Mouse (Mus musculus) layer of hippocampus, postnatal 25 days (tissue): ENCODE results near the gene Slc22a28. TPM values are rescaled to one million over a fixed set of nuclear protein-coding genes. Genes with fewer than 3 reads are reported as not detected.
"Not testable (repeated sequence)": the region's sequence is repeated elsewhere in the genome, so short reads cannot be mapped to it uniquely, and the experiment has no call there.

Source experiments
- DNase-seq, 2 experiments: peaks; one replicate each; pipeline ENCODE4 v3.0.0; 2022; ENCODE audit warnings: mixed read lengths in 2 of 2, low spot score in 1 of 2; ENCODE audit errors: extremely low spot score in 1 of 2
- total RNA-seq, 2 experiments: library from RNA; stranded (reverse); gene quantifications; 2 replicates each; pipeline ENCODE4 v1.2.3; 2021

Gene Slc22a28
- not detected for total RNA-seq

GRCm38 (mm10) chr19:8131881-8132280, at the start of gene Slc22a28:
TSS of gene Slc22a28 (minus strand) at chr19:8131982.
- DNase-seq, result not testable (repeated sequence)

GRCm38 (mm10) chr19:8148787-8149523, 17.2 kb upstream of the Slc22a28 start:
- DNase-seq, result no peak

- not testable (repeated sequence) for DNase-seq
Observed at GRCm38 (mm10) chr19:8142716-8143115, 10.9 kb upstream of the Slc22a28 start.

GRCm38 (mm10) chr19:8134127-8134841, 2.5 kb upstream of the Slc22a28 start:
- DNase-seq, result not testable (repeated sequence)

GRCm38 (mm10) chr19:8019904-8020349, 111.9 kb downstream of the Slc22a28 start:
- no peak for DNase-seq

GRCm38 (mm10) chr19:8019329-8019851, 112.4 kb downstream of the Slc22a28 start:
- DNase-seq, result not testable (repeated sequence)

GRCm38 (mm10) chr19:8018535-8018934, 113.2 kb downstream of the Slc22a28 start:
- not testable (repeated sequence) for DNase-seq

Other genes with a start within 250 kb of the Slc22a28 start
- gene Slc22a27, start 166.0 kb downstream of the Slc22a28 start, total RNA-seq, result not detected
- gene Slc22a29, start 86.9 kb upstream of the Slc22a28 start, total RNA-seq, result not detected